Mouse (Mus musculus): ENCODE results near the gene Eci2. TPM values are rescaled to one million over a fixed set of nuclear protein-coding genes. Genes with fewer than 3 reads are reported as not detected.
"Not testable (repeated sequence)": the region's sequence is repeated elsewhere in the genome, so short reads cannot be mapped to it uniquely, and the experiment has no call there.

Eci2 gene
- total RNA-seq, 4 experiments from 2014 or later, result 75.3 to 88.2 (median 81.1) TPM

- DNase-seq (ENCODE audit: low spot score in 2 of 2), result no peak
Observed at GRCm38 (mm10) chr13:34993085-34993484, 33.8 kb downstream of the Eci2 start.

GRCm38 (mm10) chr13:34991581-34992273 is 35.2 kb downstream of the Eci2 start:
- no peak for DNase-seq (ENCODE audit: low spot score in 2 of 2)

DNA sequence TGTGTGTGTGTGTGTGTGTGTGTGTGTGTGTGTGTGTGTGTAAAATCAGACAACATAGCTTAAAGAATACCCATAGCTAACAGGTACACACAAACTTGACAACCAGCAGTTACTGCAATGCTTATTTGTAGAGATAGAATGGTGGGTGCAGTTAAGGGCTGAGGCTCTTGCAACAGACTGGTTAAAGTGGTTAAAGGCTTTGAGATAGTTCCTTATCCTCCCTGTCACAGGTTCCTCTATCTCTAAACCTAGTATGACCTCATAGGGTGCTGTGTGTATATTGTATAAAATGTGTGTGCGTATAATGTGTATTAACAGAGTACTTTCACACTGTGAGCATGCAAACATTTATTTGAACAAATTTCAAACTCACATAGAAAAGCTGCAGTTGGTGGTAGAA is 43.4 kb downstream of the Eci2 start:
- DNase-seq (ENCODE audit: low spot score in 2 of 2), result not testable (repeated sequence)

GRCm38 (mm10) chr13:34978635-34979034 is 48.3 kb downstream of the Eci2 start:
- not testable (repeated sequence) for DNase-seq (ENCODE audit: low spot score in 2 of 2)

GRCm38 (mm10) chr13:34977410-34977809 is 49.5 kb downstream of the Eci2 start:
- no peak for DNase-seq (ENCODE audit: low spot score in 2 of 2)

DNA sequence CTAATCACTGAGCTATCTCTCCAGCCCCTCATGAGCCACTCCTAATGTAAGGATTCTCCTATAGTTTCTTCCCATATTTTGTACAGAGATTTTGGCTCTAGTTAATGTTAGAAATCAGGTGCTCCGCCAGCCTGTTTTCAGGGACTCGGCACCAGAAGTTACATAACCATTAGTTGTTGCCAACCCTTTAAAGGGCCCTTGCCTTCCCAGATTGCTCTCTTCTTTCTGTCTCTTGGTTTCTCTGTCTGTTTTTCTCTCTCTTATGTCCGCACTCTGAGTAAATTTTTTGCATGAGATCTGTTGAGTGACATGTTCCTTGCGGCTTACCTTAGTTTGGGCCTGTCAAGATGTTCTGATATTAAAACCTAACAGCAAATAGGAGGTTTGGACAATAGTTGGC is 50.8 kb downstream of the Eci2 start:
- no peak for DNase-seq (ENCODE audit: low spot score in 2 of 2)

DNA sequence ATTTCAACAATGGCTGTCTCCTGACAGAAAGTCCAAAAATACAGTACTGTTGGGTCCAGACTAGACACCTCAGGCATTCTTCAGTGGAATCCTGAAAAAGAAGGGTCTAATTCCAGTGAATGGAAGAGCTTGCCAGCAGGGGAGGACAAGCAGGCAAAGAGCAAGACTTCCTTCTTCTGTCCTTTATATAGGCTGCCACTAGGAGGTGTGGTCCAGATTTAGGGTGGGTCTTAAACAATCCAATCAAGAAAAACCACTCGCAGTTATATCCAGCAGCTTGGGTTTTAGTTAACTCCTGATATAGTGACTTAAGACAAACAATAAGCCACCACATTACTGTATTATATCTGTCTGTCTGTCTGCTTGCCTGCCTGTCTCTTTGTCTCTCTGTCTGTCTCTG is 53.1 kb downstream of the Eci2 start:
- no peak for DNase-seq (ENCODE audit: low spot score in 2 of 2)

- no peak for DNase-seq (ENCODE audit: low spot score in 2 of 2)
Observed at GRCm38 (mm10) chr13:34973149-34973548, 53.7 kb downstream of the Eci2 start.

DNA sequence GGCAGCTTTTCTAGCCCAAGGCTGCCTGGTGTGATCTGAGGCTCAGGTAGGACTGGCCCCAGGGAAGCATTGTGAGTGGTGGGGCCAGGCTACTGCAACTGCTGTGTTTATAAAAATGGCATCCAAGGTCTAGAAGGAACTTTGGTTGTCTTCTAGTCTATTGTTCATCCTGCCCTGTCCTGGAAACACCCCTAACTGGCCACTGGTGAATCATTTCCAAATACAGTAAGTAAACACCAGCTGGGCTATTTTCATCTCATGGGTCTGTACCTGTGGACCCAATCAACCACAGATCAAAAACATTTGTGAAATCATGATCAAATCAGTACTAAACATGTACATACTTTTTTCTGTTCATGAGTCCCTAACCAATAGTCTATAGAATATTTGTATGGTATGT is 54.4 kb downstream of the Eci2 start:
- DNase-seq (ENCODE audit: low spot score in 2 of 2), result not testable (repeated sequence)

DNA sequence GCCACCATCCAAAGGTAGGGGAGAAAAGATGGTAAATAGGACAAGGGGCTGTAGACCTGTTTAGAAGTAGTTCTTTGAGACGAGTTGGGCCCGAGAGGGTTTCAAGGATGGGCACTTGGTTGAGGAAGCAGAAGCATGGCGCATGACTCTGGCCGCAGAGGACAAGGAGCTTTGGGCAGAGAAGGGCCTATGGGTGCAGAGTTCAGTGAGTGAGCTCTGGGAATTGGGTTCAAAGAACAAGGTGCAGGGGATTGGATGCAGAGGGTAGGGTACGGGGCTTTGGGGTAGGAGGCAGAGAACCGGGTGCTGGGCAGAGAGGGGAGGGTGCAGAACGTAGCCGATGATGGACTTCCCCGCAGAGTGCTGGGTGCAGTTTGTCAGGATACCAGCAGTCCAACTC is 61.2 kb downstream of the Eci2 start:
- not testable (repeated sequence) for DNase-seq (ENCODE audit: low spot score in 2 of 2)

DNA sequence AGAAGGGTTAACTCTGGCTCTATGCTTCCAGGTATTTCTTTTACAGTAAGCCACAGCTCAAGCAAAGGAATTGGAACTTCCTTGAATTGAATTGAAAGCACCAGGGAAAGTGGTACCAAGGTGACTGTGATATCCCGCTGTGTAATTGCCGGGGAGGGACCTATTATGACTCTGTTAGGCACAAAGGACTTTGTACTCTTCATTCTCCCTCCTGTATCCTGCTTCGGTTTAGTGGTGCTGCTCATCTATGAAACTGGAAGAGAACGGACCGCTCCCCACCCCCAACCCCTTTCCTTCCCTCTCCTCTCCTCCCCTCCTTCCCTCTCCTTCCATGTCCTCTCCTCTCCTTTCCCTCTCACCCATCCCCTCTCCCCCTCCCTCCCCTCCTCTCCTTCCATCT is 62.0 kb downstream of the Eci2 start:
- no peak for DNase-seq (ENCODE audit: low spot score in 2 of 2)

- DNase-seq (ENCODE audit: low spot score in 2 of 2), result no peak
Observed at GRCm38 (mm10) chr13:34964419-34964818, 62.5 kb downstream of the Eci2 start.

GRCm38 (mm10) chr13:34963511-34964397 is 63.1 kb downstream of the Eci2 start, which contains the start of gene Eci3:
Gene Eci3, minus strand, starts transcription at chr13:34963810.
- peak; percentile 5 to 14 for DNase-seq (ENCODE audit: low spot score in 2 of 2)

GRCm38 (mm10) chr13:34960996-34961770 is 65.7 kb downstream of the Eci2 start:
- no peak for DNase-seq (ENCODE audit: low spot score in 2 of 2)

- not testable (repeated sequence) for DNase-seq (ENCODE audit: low spot score in 2 of 2)
Observed at GRCm38 (mm10) chr13:34958158-34958557, 68.7 kb downstream of the Eci2 start.

- DNase-seq (ENCODE audit: low spot score in 2 of 2), result no peak
Observed at GRCm38 (mm10) chr13:34956901-34957300, 70.0 kb downstream of the Eci2 start.

DNA sequence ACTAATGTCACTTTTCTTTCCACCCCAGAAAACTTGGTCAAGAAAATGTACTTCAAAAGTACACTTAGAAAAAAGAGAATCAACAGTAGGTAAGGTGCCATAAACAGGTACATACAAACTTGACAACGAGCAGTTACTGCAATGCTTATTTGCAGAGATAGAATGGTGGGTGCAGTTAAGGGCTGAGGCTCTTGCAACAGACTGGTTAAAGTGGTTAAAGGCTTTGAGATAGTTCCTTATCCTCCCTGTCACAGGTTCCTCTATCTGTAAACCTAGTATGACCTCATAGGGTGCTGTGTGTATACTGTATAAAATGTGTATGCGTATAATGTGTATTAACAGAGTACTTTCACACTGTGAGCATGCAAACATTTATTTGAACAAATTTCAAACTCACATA is 75.5 kb downstream of the Eci2 start:
- DNase-seq (ENCODE audit: low spot score in 2 of 2), result not testable (repeated sequence)

DNA sequence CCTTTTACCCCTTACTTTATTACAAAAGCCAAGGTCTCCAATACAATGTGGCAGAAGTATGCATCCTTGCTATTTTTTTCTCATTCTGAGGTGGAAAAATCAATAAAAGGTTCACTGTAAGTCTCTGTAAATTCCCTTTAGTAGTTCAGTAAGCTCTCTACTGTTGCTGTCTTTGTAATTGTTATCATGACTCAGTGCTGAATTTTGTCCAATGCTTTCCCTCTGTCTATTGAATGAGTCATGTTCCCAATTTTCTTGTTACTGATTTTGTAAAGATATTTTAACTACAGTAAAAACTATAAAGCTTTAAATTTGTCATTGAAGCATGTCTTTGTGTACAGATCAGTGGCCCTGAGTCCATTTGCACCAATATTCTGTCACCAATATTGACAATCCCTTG is 84.5 kb downstream of the Eci2 start:
- no peak for DNase-seq (ENCODE audit: low spot score in 2 of 2)

GRCm38 (mm10) chr13:34934931-34935644 is 91.8 kb downstream of the Eci2 start:
- DNase-seq (ENCODE audit: low spot score in 2 of 2), result no peak
